Mouse (Mus musculus) erythroblast, embryonic 14.5 days (primary cell): ENCODE data around the gene Spata4. TPM values are rescaled to one million over a fixed set of nuclear protein-coding genes. Genes with fewer than 3 reads are reported as not detected.
"Not testable (repeated sequence)": the region's sequence is repeated elsewhere in the genome, so short reads cannot be mapped to it uniquely, and the experiment has no call there.

ENCODE experiments used
- H3K27me3 ChIP-seq: 2 replicates; pipeline ENCODE4 v1.6.1; 2012; ENCODE audit warnings: inconsistent platforms; ENCODE audit not compliant: control insufficient read depth
- H3K36me3 ChIP-seq: 2 replicates; pipeline ENCODE4 v1.6.1; 2012; ENCODE audit warnings: mild to moderate bottlenecking, inconsistent platforms; ENCODE audit not compliant: control insufficient read depth
- H3K4me1 ChIP-seq: 2 replicates; pipeline ENCODE4 v1.6.1; 2012; ENCODE audit warnings: inconsistent platforms; ENCODE audit not compliant: control insufficient read depth
- H3K4me3 ChIP-seq: replicated peaks from 2 replicates; pipeline ENCODE3; 2012; ENCODE audit warnings: moderate library complexity, mild to moderate bottlenecking, inconsistent platforms
- H3K9me3 ChIP-seq: 2 replicates; pipeline ENCODE4 v1.6.1; 2012; ENCODE audit warnings: low read length, inconsistent platforms, mixed read lengths; ENCODE audit not compliant: control insufficient read depth
- GATA1 ChIP-seq: IDR thresholded peaks from 2 replicates; pipeline ENCODE4 v1.6.1; 2012; ENCODE audit warnings: low read length, inconsistent platforms, mixed read lengths
- TAL1 ChIP-seq: IDR thresholded peaks from 3 replicates; pipeline ENCODE4 v1.6.1; 2012; ENCODE audit warnings: low read length, inconsistent platforms, mixed read lengths
- polyA plus RNA-seq: library from polyadenylated mRNA; stranded (reverse); fragments of >175 nt; gene quantifications from 2 replicates; pipeline ENCODE4 v1.2.3, GENCODE M21; 2012

Gene Spata4
- polyA plus RNA-seq, 1 experiment: not detected

DNA sequence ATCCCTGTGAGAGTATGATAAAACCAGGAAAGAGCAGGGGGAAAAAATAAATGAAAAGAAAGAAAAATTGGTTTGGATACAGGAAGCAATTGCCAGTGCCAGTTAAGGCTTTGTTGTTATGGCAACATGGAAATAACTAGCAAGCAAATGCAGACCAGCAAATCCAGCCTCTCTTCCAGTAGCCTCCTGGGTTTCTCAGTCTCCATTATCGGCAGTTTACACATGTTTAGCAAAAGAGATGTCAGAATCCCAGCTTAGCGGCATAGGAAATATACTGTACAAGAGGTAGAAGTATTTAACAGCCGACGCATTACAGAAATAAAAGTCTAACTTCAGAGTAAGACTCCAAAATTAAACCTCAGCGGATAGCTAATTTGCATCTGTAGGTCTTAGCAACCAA is 5.9 kb upstream of the Spata4 start:
- TF ChIP-seq GATA1: no peak
- no peak for TF ChIP-seq TAL1
- Histone ChIP-seq H3K9me3 (no peaks in the 10 kb centered on the region), H3K36me3 (no peaks in the 10 kb centered on the region), H3K27me3 (no peaks in the 10 kb centered on the region), H3K4me3 (no peak overlapping the region), H3K4me1 (no peaks in the 10 kb centered on the region)

GRCm38 (mm10) chr8:54596051-54596450 is 4.5 kb upstream of the Spata4 start:
- H3K4me1 ChIP-seq: peaks cover 6% of the 10 kb centered on the region
- no peak overlapping the region for H3K4me3 ChIP-seq
- no peaks in the 10 kb centered on the region for H3K36me3 ChIP-seq
- H3K27me3 ChIP-seq: no peaks in the 10 kb centered on the region
- no peaks in the 10 kb centered on the region for H3K9me3 ChIP-seq
- TF ChIP-seq TAL1: no peak
- no peak for TF ChIP-seq GATA1

DNA sequence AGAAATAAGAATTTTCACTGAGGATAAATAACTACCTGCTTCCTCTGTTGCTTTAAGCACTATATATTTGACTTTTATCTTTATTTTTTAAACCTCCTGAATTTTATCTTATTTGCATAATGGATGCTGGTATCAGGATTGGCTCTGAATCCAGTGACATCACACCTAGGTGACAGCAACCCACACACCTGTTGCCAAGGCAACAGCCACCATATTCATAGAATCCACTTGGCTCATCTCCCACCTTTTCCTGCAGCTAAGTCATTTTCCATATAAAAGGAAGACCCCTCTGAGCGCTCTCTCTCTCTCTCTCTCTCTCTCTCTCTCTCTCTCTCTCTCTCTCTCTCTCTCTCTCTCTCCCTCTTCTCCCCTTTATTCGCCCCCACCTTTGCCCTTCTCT is 3.6 kb upstream of the Spata4 start:
- TF ChIP-seq GATA1 (no peak), TAL1 (no peak)
- no peaks in the 10 kb centered on the region for H3K9me3 ChIP-seq
- no peaks in the 10 kb centered on the region for H3K36me3 ChIP-seq
- peaks cover 6% of the 10 kb centered on the region for H3K4me1 ChIP-seq
- H3K4me3 ChIP-seq: no peak overlapping the region
- H3K27me3 ChIP-seq: no peaks in the 10 kb centered on the region

DNA sequence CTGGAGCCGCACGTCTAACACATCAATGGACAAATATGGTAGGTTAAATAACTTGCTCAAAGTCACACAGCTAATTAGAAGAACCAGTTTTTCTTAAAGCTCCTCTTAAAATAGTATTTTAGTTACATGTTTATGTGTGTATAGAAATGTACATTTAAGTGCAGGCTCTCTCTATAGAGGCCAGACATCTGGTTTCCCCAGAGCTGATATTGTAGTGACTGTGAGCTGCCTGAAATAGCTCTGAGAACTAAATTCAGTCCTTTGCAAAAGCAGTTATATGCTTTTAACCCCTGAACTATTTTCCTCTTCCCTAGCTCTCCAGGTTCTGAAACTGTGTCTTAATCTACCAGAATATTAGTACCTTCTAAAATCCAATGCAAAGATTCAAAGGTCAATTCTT is 3.2 kb upstream of the Spata4 start:
- no peaks in the 10 kb centered on the region for H3K27me3 ChIP-seq
- no peaks in the 10 kb centered on the region for H3K9me3 ChIP-seq
- TF ChIP-seq GATA1: no peak
- TF ChIP-seq TAL1: no peak
- H3K4me3 ChIP-seq: no peak overlapping the region
- H3K4me1 ChIP-seq: peaks cover 6% of the 10 kb centered on the region
- no peaks in the 10 kb centered on the region for H3K36me3 ChIP-seq

- Histone ChIP-seq H3K4me1 (peaks cover 6% of the 10 kb centered on the region), H3K9me3 (no peaks in the 10 kb centered on the region), H3K27me3 (no peaks in the 10 kb centered on the region), H3K36me3 (no peaks in the 10 kb centered on the region), H3K4me3 (no peak overlapping the region)
- no peak for TF ChIP-seq TAL1
- TF ChIP-seq GATA1: no peak
Measured at GRCm38 (mm10) chr8:54603440-54603839, 2.9 kb downstream of the Spata4 start.

- Histone ChIP-seq H3K4me3 (no peak overlapping the region), H3K36me3 (no peaks in the 10 kb centered on the region)
- TF ChIP-seq TAL1 (no peak), GATA1 (no peak)
Measured at GRCm38 (mm10) chr8:54609336-54609735, 8.8 kb downstream of the Spata4 start.

GRCm38 (mm10) chr8:54610238-54610637 is 9.7 kb downstream of the Spata4 start:
- no peaks in the 10 kb centered on the region for H3K27me3 ChIP-seq
- TF ChIP-seq TAL1: no peak
- no peak for TF ChIP-seq GATA1
- no peaks in the 10 kb centered on the region for H3K9me3 ChIP-seq
- no peak overlapping the region for H3K4me3 ChIP-seq
- no peaks in the 10 kb centered on the region for H3K36me3 ChIP-seq
- H3K4me1 ChIP-seq: no peaks in the 10 kb centered on the region

More at GRCm38 (mm10) chr8:54609336-54609735, 8.8 kb downstream of the Spata4 start:
- Histone ChIP-seq H3K9me3 (no peaks in the 10 kb centered on the region), H3K4me1 (no peaks in the 10 kb centered on the region), H3K27me3 (no peaks in the 10 kb centered on the region)

GRCm38 (mm10) chr8:54616710-54617109 is 16.1 kb downstream of the Spata4 start:
- H3K27me3 ChIP-seq, H3K36me3 ChIP-seq, H3K9me3 ChIP-seq, H3K4me1 ChIP-seq, H3K4me3 ChIP-seq: not testable (repeated sequence)

- Histone ChIP-seq H3K36me3 (no peaks in the 10 kb centered on the region), H3K4me3 (no peak overlapping the region), H3K4me1 (no peaks in the 10 kb centered on the region), H3K27me3 (no peaks in the 10 kb centered on the region), H3K9me3 (no peaks in the 10 kb centered on the region)
- TF ChIP-seq TAL1 (no peak), GATA1 (no peak)
Measured at GRCm38 (mm10) chr8:54638634-54639033, 38.1 kb downstream of the Spata4 start.

Other genes with a start within 250 kb of the Spata4 start
- gene Asb5, start 71.2 kb upstream of the Spata4 start, polyA plus RNA-seq: not detected in 2 replicates
- gene Spcs3, start 70.8 kb upstream of the Spata4 start, polyA plus RNA-seq: 0.41 and 0.48 TPM in 2 replicates